Mouse (Mus musculus): Measurements from ENCODE around the gene Shisa8. TPM values are rescaled to one million over a fixed set of nuclear protein-coding genes. Genes with fewer than 3 reads are reported as not detected.
A peak's percentile ranks its signal among the peaks of the same experiment; 100 is the strongest.

Gene Shisa8
- polyA plus RNA-seq, 1 experiment from 2014 or later: 0.13 TPM

- H3K9me3 ChIP-seq (ENCODE audit: low read length): no peaks in the 10 kb centered on the region
- no peak overlapping the region for H3K9ac ChIP-seq (replicated peaks)
- no peak overlapping the region for H3K4me3 ChIP-seq (ENCODE audit: low read depth, low read length)
- peaks cover 62% of the 10 kb centered on the region for H3K27me3 ChIP-seq (ENCODE audit: insufficient read depth, low read length)
- DNase-seq (no peak), ATAC-seq (no peak)
- 44% methylated on average over 11 of the region's 11 CpGs for WGBS (ENCODE audit: insufficient replicate concordance)
- TF ChIP-seq CTCF (IDR thresholded peaks at IDR 0.05; ENCODE audit: low read depth): no peak
- TF ChIP-seq EP300 (IDR thresholded peaks at IDR 0.05; ENCODE audit: low read depth): no peak
- peaks cover 7% of the 10 kb centered on the region for H3K4me1 ChIP-seq (ENCODE audit: insufficient read depth)
- H3K27ac ChIP-seq (ENCODE audit: low read depth): no peak overlapping the region
- no peak overlapping the region for H3K4me2 ChIP-seq (ENCODE audit: low read depth, low read length)
- no peaks in the 10 kb centered on the region for H3K36me3 ChIP-seq (replicated peaks; ENCODE audit: insufficient read depth, low read length)
Measured at GRCm38 (mm10) chr15:82215332-82216046, 2.9 kb upstream of the Shisa8 start.

GRCm38 (mm10) chr15:82213222-82213621, 607 bp upstream of the Shisa8 start:
- DNase-seq (no peak), ATAC-seq (no peak)
- no peak overlapping the region for H3K4me3 ChIP-seq (ENCODE audit: low read depth, low read length)
- no peaks in the 10 kb centered on the region for H3K36me3 ChIP-seq (replicated peaks; ENCODE audit: insufficient read depth, low read length)
- 45% methylated on average over 4 of the region's 4 CpGs for WGBS (ENCODE audit: insufficient replicate concordance)
- H3K4me2 ChIP-seq (ENCODE audit: low read depth, low read length): no peak overlapping the region
- TF ChIP-seq EP300 (IDR thresholded peaks at IDR 0.05; ENCODE audit: low read depth): no peak
- H3K4me1 ChIP-seq (ENCODE audit: insufficient read depth): peaks cover 7% of the 10 kb centered on the region
- H3K9me3 ChIP-seq (ENCODE audit: low read length): no peaks in the 10 kb centered on the region
- H3K9ac ChIP-seq (replicated peaks): no peak overlapping the region
- no peak overlapping the region for H3K27ac ChIP-seq (ENCODE audit: low read depth)
- peaks cover 74% of the 10 kb centered on the region for H3K27me3 ChIP-seq (ENCODE audit: insufficient read depth, low read length)

GRCm38 (mm10) chr15:82211911-82212751, 484 bp downstream of the Shisa8 start:
- Histone ChIP-seq H3K27ac (ENCODE audit: low read depth) (no peak overlapping the region), H3K4me2 (ENCODE audit: low read depth, low read length) (peak overlapping the region; percentile 68), H3K27me3 (ENCODE audit: insufficient read depth, low read length) (peaks cover 73% of the 10 kb centered on the region), H3K9ac (replicated peaks) (0 out of 2 replicates have a peak overlapping the region, but pooled peaks have one; percentile 26), H3K9me3 (ENCODE audit: low read length) (no peaks in the 10 kb centered on the region), H3K36me3 (replicated peaks; ENCODE audit: insufficient read depth, low read length) (no peaks in the 10 kb centered on the region), H3K4me3 (ENCODE audit: low read depth, low read length) (peak overlapping the region; percentile 40), H3K4me1 (ENCODE audit: insufficient read depth) (peaks cover 7% of the 10 kb centered on the region)
- peak; percentile 28; the same call in 1 of the 2 replicates for ATAC-seq
- no peak for DNase-seq
- TF ChIP-seq CTCF (IDR thresholded peaks at IDR 0.05; ENCODE audit: low read depth) (no peak), EP300 (IDR thresholded peaks at IDR 0.05; ENCODE audit: low read depth) (no peak)
- WGBS (ENCODE audit: insufficient replicate concordance): 1% methylated on average over 78 of the region's 112 CpGs

DNA sequence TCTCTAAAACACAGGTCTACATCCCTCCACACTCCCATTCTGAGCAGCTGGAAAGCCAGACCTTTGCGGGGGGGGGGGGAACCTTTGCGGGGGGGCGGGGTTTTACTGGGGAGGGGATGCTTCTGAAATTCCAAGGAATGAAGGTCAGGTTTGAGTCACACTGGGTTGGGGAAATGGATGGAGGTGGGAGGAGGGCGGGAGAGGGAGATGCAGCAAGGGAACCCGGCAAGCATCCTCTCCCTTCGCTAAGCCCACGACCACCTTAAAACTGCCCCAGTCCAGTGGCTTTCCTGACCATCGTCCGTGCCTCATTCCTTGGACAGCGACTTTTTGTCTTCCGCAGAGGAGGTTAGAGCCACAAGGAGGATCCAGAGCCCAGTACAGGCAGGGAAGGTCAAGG, 1.3 kb downstream of the Shisa8 start:
- 7% methylated on average over 11 of the region's 11 CpGs for WGBS (ENCODE audit: insufficient replicate concordance)
- no peak for TF ChIP-seq EP300 (IDR thresholded peaks at IDR 0.05; ENCODE audit: low read depth)
- Histone ChIP-seq H3K27me3 (ENCODE audit: insufficient read depth, low read length) (peaks cover 65% of the 10 kb centered on the region), H3K36me3 (replicated peaks; ENCODE audit: insufficient read depth, low read length) (no peaks in the 10 kb centered on the region), H3K9me3 (ENCODE audit: low read length) (no peaks in the 10 kb centered on the region), H3K4me1 (ENCODE audit: insufficient read depth) (peaks cover 11% of the 10 kb centered on the region), H3K4me3 (ENCODE audit: low read depth, low read length) (peak overlapping the region; percentile 40; the same call in 1 of the 2 replicates), H3K4me2 (ENCODE audit: low read depth, low read length) (no peak overlapping the region), H3K27ac (ENCODE audit: low read depth) (no peak overlapping the region), H3K9ac (replicated peaks) (no peak overlapping the region)
- DNase-seq (no peak), ATAC-seq (no peak)

GRCm38 (mm10) chr15:82210801-82211200, 1.8 kb downstream of the Shisa8 start:
- TF ChIP-seq EP300 (IDR thresholded peaks at IDR 0.05; ENCODE audit: low read depth): no peak
- TF ChIP-seq CTCF (IDR thresholded peaks at IDR 0.05; ENCODE audit: low read depth): no peak
- H3K27me3 ChIP-seq (ENCODE audit: insufficient read depth, low read length): peaks cover 61% of the 10 kb centered on the region
- no peak for ATAC-seq

GRCm38 (mm10) chr15:82209295-82210050, 3.1 kb downstream of the Shisa8 start:
- Histone ChIP-seq H3K9me3 (ENCODE audit: low read length) (no peaks in the 10 kb centered on the region), H3K27ac (ENCODE audit: low read depth) (no peak overlapping the region), H3K4me1 (ENCODE audit: insufficient read depth) (peaks cover 13% of the 10 kb centered on the region), H3K4me3 (ENCODE audit: low read depth, low read length) (no peak overlapping the region), H3K9ac (replicated peaks) (no peak overlapping the region), H3K4me2 (ENCODE audit: low read depth, low read length) (no peak overlapping the region), H3K36me3 (replicated peaks; ENCODE audit: insufficient read depth, low read length) (peaks cover 14% of the 10 kb centered on the region), H3K27me3 (ENCODE audit: insufficient read depth, low read length) (peaks cover 49% of the 10 kb centered on the region)
- 75% methylated on average over 13 of the region's 13 CpGs for WGBS (ENCODE audit: insufficient replicate concordance)
- ATAC-seq (no peak), DNase-seq (no peak)
- TF ChIP-seq CTCF (IDR thresholded peaks at IDR 0.05; ENCODE audit: low read depth) (no peak), EP300 (IDR thresholded peaks at IDR 0.05; ENCODE audit: low read depth) (no peak)

More at GRCm38 (mm10) chr15:82210801-82211200, 1.8 kb downstream of the Shisa8 start:
- H3K9ac ChIP-seq (replicated peaks): no peak overlapping the region
- H3K4me1 ChIP-seq (ENCODE audit: insufficient read depth): peaks cover 13% of the 10 kb centered on the region
- no peak overlapping the region for H3K4me3 ChIP-seq (ENCODE audit: low read depth, low read length)
- H3K27ac ChIP-seq (ENCODE audit: low read depth): no peak overlapping the region
- H3K36me3 ChIP-seq (replicated peaks; ENCODE audit: insufficient read depth, low read length): peaks cover under 1% of the 10 kb centered on the region; the same call in 1 of the 2 replicates
- no peaks in the 10 kb centered on the region for H3K9me3 ChIP-seq (ENCODE audit: low read length)
- no peak for DNase-seq
- H3K4me2 ChIP-seq (ENCODE audit: low read depth, low read length): no peak overlapping the region
- WGBS (ENCODE audit: insufficient replicate concordance): 69% methylated on average over 1 of the region's 1 CpGs

Measured in liver, postnatal 0 days (tissue).